Mouse (Mus musculus): ENCODE results near the gene App. TPM values are rescaled to one million over a fixed set of nuclear protein-coding genes. Genes with fewer than 3 reads are reported as not detected.

The App gene
- total RNA-seq, 4 experiments from 2014 or later: 121 to 133 (median 126) TPM

DNA sequence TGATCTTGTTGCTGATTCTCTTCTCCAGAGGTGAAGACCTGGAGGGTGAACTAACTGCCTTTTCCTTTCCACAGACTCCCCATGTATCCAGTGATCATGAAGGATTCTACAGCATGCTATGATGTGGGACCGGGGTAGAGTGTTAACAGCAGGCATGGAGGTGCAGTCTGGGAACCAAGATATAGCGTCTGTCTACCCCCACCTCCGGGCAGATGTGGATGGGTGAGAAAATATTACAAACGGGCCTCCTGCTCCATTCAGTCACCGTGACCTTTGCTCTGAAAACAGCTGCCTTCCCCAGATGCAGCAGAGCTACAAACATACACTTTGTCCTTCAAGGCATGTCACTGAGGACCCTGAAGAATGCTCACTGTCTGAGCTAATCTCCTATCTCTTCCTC, 195.0 kb downstream of the App start:
- DNase-seq (ENCODE audit: low spot score): no peak

DNA sequence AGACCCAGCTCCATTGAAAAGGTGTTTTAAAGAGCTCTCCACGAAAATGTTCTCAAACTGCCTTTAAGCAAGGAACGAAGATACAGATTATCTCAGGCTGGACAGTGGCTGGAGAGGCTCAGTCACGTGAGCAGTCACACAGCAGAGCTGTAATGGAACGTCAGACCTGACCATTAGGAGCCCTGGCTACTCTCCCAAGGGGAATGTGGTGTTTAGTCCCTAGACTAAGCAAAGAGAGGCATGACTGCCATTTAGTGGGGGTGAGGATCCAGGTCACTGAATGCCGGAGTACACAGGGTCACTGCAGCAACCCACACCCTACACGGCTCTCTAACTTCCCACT, 199.4 kb downstream of the App start:
- no peak for DNase-seq (ENCODE audit: low spot score)

DNA sequence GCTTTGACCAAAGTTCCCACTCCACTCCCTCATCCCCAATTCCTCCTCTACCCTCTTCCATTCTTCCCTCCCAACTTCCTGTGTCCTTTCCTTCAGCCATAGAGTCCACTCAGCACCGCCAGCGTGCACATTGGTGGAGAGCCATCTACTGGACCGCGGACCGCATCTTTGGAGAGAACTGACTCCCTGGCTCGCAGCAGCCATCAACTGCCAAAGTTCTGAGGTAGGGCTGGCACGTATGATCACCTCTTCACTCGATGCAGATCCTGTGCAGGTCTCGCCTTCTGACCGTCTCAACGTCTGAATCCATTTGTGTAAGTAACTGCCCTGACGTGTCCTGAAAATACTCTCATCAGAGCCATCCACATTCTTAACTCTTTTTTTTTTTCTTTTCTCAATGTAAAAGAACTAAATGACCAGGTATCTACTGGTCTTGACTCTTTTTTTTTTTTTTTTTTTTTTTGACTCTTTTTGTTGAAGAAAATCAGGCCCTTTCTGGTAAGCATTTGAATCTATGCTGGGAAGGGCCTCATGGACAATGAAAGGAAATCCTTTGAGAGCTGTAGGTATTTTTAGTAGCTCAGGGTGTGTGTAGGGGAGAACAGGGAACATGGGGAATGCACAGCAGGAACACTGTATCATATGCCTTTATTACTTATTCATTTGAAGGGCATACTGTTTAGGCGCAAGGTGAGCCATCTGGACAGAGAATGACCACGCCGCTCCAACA, 200.0 kb downstream of the App start:
- peak; percentile 21 for DNase-seq (ENCODE audit: low spot score)

DNA sequence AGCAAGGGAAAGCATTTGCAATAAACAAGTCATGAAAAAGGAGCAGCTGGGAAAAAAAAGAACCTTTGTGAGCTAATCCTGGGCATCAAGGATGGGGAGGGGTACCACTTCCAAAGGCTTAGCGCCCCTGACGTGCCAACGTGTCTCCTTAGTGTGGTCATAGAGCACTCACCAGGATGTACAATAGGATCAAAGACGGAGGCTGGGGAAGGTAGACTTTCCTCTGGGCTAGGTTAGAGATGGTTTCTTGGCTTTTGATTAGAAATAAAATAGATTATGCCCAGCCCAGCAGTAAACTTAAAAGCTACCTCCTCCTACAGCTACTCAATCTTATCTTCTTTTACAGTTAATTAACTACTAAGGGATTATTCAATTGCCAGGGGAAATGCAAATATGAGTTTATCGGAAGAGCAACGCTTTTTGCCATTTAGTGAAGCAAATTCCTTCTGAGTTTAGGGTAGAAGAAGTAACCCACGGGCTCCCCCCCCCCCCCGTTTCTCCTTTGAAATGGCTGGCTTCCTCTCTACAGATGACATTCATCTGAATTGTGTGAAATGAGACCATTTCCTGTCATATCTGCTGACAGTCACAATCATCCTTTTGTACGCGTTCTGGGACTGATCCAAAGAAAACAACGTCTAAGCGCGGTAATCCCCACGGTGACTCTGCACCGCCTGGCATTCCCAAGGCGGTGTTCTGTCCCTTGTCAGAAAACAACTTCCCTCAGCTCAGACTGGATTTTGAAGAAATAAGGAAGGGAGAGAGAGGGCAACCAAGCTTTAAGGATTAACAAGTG, 201.8 kb downstream of the App start:
- DNase-seq (ENCODE audit: low spot score): peak; percentile 70

DNA sequence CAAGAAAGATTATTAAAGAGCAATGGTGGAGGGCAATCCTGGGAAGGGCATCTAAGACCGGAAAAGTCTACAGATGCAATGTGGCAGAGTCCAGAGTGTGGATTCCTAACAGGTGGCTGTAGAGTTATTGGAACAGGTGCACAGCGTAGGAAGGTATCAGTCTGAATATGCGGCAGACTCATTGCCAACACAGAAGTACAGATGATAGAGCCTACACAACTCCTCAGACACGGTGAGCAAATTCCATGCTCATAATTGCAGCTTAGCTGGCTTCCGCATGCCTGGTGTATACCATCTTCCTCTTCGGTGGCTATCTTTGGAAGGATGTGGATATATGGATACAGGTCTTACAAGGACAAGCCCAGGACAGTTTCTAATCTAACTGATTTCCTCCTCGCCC, 204.5 kb downstream of the App start:
- DNase-seq (ENCODE audit: low spot score): no peak

DNA sequence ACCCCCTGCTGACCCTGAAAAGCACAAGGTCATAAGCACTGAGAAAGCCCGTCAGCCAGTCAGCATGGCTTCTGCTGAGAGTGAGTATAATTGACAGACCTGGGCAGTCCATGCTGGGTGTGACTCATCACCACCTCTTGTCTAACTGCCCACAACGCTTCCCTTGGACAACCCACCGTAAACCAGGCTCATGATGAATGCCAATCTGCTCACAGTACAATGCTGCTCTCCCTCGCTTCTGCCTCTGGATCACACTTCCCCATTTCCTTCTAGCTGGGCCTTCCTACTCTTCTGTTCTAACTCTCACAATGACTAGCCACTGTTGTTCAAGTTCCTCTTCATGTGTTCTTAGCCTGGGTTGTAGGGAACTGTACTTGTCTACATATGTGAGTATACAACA, 206.6 kb downstream of the App start:
- DNase-seq (ENCODE audit: low spot score): no peak

DNA sequence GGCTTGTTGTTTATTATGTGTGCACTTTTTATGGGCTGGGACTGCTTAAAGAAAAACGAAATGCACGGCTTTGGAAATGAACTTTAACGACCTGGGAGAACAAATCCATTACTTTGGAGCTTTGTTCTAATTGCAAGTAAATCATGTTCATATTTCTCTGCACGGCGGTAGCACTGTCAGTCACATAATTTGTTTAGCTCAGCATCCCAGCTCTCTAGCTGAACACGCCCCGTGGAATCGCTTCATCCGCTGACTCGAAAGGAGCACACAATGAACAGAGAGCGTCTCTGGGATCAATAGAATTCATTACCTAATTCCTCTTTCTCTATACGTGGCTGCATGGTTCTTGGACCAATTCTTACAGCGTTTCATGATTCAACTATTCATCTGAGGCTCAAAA, 207.5 kb downstream of the App start:
- DNase-seq (ENCODE audit: low spot score): no peak

DNA sequence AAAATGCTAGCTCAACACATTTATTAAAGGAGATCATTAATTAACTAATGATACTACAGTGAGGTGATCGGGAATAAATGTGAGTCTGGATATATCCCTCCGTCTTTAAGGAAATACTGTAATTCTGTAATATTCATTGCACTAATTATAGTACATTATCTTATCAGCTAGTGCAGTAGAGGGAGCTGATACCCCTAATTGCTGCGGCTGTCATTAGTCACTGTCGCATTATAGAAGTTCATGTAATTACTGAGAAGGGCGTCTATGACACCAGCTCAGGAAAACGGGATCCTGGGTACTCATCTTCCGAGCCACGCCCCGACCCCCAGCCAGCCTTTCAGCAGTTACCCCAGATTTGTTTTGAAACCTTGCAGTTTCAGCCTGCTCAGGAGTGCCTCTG, 209.6 kb downstream of the App start:
- no peak for DNase-seq (ENCODE audit: low spot score)

DNA sequence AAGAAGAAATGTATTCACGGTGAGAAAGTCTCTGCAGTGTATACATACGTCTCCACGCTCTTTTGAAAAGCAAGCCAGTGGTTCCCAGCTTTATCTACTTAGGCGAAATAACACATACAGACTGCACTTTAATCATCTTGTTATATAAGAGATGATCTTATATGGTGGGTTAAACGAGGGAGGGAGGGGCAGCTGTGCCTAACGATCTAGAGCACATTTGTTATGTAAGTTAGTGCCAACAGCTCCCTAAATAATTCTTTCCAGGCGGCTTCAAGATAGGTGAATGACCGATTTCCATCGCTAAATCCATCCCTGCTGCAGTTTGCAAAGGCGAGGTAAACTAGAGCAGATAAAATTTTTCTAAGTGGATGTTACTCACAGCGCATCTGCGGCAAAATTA, 210.0 kb downstream of the App start:
- DNase-seq (ENCODE audit: low spot score): no peak

DNA sequence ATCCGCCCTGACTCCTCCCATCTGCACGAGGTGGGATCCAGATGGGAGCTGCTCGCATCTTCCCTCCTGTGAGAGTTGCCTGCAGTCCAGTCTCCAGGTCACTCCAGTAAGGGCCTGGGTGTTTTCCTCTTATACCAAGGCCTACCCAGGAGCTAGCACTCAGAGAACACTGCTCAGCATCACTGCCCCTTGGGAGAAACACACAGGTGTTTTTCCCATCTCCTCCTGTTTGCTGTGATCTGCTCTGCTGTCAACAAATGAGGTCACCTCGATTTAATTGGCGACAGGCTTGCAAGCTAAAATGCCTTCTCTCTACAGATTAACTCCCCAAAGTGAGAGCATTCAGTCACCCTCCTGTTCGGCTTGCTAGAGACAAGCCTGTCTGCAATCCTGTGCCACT, 216.3 kb downstream of the App start:
- DNase-seq (ENCODE audit: low spot score): peak; percentile 23

DNA sequence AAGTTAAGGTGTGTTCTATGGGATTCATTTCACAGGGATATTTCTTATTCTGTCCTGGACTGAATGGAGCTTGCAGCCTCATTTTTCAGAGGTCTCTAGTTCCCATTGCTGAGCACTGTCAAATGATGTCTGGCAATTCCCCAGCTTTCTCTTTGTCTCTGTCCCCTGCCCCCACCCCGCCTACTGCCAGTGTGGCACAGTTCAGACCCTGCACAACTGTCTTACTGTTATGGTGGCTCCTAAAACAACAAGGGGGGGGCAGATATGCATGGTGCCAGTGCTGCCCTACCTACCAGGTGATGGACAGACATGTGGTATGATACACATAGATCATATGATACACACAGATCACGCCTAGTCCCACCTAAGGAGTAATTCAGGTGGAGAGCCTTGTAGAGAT, 216.9 kb downstream of the App start:
- DNase-seq (ENCODE audit: low spot score): no peak

DNA sequence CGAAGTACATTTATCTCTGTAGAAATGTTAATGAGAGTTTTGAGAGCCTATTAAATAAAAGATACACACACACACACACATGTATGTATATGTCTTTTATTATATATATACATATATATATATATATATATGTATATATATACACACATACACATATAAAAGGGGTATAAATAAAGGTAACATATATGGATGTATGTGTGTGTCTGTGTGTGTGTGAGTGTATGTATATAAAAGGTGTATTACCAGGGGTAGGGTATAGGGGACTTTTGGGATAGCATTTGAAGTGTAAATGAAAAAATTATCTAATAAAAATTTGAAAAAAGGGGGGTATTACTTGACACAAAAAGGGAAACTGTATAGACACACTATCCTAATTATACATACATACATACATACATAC, 217.7 kb downstream of the App start:
- no peak for DNase-seq (ENCODE audit: low spot score)

DNA sequence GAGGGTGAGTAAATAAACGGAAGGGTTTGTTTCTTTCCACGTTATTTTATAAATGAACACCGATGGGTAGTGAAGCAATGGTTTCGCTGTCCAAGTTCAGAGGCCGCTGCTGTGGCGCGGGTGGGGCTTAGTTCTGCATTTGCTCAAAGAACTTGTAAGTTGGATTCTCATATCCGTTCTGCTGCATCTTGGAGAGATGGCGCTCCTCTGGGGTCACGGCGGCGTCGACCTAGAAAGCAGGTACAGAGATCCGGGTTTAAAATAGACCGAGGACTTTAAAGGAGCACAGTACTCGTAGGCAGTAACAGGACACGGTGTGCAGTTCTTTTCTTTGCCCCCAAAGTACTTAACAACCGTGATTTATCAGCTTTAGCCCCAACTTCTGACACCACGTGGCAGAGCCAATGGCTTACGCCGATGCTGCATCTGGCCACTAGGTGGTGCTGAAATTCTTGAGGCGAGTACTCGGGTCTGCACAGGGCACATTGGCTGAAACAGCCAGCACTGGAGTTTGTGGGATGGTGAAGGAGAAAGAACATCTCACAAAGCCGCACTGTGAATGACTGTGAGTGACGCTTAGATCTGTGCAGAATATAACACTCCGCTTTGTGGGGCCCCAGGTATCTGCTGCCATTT, 218.2 kb downstream of the App start:
- peak; percentile 84 for DNase-seq (ENCODE audit: low spot score)

DNA sequence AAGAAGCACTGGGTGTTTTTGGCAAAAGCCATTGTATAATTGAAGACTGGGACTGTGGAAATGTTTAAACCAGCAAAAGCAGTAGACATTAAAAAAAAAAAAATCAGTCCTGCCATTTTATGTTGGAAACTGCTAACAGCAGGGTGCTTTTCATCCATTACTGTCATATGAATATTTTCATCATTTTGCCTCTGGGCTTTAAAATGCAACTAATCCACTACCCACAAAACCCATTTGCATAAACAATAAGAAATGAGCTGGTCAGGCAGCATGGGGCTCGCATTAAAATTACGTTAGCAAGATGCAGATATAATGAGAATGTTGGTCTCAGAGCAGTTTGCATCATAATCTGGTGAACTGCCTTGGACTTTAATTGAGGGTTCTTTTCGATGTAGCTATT, 242.5 kb downstream of the App start:
- no peak for DNase-seq (ENCODE audit: low spot score)

DNA sequence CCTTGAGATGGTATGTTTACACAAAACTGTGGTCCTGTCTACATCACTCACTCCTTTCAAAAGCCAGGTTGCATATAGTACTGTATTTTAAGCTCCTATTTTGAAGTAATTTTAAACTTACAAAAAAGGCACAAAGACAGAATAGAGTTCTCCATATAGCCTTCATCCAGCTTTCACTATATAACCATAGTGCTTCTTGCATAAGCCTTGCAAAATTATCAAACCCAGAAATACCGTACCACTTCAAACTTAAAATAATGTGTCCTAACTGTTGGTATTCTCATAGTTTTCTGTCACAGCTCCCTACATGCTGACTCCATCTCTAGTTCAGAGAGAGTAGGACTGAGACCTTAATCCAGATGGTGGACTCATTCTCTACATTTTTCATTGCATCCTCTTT, 245.7 kb downstream of the App start:
- DNase-seq (ENCODE audit: low spot score): no peak

DNA sequence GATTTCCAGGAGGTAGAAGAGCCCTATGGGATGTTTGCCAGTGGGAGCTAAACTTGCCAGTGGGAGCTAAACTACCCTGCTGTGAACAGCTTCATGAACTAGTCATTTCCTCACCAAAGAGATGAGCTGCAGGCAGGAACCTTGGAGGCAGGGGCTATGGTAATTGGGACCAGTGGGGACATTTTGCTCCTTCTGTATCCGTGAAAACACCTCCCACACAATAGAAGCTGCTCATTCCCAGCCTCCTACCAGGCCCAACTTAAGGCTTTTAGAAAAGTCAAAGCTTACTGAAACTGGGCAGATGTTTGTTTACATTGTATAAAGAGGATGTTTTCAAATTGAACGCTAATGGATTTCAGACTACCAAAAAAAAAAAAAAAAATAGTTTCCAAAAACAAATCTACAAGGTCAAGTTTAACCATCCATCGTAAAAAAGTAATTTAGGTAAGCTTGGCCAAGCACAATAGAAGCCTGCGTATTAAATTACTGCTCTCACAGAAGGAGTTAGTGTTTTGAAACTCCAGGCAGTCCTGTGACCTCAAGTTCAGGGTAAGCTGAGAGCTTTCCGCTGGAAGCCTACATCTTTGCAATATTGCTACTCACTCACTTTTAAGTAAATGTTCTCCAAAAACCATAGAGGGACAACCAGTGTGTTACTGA, 253.8 kb downstream of the App start:
- no peak for DNase-seq (ENCODE audit: low spot score)

DNA sequence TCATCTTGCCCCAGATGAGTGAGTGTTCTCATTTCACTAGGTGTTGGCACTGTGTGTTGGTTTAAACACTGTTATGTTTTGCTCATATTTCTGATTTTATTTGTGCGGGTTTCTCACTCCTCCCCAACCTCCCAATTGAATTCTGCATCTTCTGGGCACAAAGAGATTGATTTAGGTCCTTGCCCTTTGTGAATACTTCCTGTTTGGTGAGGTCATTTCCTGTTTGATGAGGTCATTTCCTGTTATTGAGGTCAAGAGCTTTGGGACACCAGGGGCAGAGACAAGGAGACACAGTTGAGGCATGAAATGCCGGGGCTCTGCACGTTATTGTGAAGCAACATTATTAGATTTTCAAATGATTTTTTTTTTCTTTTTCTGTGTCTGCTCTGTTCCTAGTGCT, 254.5 kb downstream of the App start:
- no peak for DNase-seq (ENCODE audit: low spot score)

DNA sequence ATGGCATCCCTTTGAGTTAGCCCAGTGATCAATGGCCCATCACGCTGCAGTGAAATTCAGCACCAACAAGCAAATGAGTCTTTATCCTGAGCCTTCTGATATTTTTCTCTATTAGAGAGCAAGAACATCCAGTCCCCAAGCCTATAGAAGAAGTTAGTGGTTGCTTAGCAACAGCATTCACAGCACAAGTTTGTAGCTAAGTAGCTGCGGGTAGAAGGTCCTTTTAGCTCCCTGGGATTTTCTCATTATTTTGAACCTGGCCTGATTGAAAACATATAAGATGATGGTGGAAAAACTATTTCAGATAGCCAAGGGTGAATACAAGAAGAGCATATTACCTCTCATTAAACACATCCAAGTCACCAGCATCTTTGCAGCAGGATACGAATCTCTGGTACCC, 256.8 kb downstream of the App start:
- DNase-seq (ENCODE audit: low spot score): no peak

DNA sequence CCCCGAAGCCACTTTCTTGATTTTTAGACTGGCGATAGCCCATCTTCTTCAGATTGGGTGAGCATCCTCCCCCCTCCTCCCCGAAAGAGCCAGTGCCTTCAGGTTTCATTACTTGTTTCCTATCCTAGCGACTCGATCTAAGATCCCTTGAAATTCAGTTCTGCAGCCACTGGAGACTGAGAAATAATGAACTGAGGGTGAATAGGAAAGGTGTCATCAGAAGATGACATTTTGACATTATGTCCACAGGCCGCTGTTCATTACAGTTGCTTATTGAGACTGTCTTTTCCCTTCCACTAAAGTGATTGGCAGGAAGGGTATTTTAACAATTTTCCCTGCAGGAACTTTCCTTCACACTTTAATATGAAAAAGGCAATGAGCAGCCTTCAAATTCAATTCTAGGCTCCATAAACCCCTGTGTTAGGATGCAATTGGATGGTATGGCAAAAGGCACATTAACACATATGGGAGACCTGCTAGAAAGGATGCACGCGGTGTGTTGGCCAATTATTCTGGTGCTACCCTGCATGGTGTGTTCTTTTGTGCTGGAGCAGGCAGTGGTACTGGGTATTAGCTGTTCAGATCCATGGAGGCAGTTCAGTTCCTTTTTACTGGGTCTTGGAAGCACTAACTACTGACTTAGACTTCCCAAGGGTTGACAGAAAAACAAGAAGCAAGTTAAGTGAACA, 261.9 kb downstream of the App start:
- DNase-seq (ENCODE audit: low spot score): no peak

DNA sequence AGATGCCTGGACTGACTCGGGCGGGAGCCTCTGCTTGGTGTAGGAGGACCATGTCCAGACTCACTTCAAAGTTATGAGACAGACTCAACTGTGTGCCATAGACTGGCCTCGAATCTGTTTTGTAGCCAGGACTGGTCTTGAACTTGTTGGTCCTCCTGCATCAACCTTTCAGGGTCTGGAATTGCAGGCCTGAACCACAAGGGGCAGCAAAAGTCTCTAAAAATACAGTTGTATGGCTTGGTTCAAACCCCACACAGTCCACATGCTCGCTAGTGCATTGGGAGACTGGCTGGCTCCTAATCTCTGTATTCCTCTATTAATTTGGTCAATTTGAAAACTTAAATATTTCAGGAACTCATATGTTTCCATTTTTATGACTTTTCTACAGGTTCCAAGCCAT, 270.6 kb downstream of the App start:
- no peak for DNase-seq (ENCODE audit: low spot score)
